Mouse (Mus musculus): ENCODE results near the gene Senp2. TPM values are rescaled to one million over a fixed set of nuclear protein-coding genes. Genes with fewer than 3 reads are reported as not detected.
A peak's percentile ranks its signal among the peaks of the same experiment; 100 is the strongest.

Senp2 gene
- polyA plus RNA-seq, 1 experiment from 2014 or later: 52.7 TPM

DNA sequence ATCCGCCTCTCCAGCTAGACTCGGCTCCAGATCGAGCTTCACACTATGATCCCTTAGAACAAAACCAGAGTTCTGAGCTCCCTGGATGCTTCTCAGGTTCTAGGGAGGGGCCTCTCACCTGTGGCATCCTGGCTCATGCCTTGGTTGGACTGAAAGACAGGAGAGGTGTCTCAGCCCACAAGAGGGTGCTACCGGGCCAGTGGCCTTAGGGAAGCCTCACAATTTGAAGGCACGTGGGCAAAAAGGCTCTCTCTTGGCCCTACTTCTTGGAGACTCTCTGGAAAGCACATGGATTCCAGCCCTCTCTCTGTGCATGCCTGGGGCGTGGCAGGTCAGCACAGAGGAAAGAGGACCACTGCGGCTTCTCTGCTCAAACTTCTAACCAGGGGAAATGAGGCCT, 62.1 kb downstream of the Senp2 start:
- H3K9me3 ChIP-seq: no peaks in the 10 kb centered on the region
- no peak overlapping the region for H3K4me3 ChIP-seq
- H3K4me2 ChIP-seq (replicated peaks): no peak overlapping the region
- peaks cover 94% of the 10 kb centered on the region for H3K36me3 ChIP-seq
- H3K27ac ChIP-seq: no peak overlapping the region
- no peak overlapping the region for H3K9ac ChIP-seq
- H3K27me3 ChIP-seq: no peaks in the 10 kb centered on the region
- H3K4me1 ChIP-seq: no peaks in the 10 kb centered on the region
- ATAC-seq (ENCODE audit: low FRiP score, low read depth): no peak
- 83% methylated on average over 7 of the region's 7 CpGs for WGBS

DNA sequence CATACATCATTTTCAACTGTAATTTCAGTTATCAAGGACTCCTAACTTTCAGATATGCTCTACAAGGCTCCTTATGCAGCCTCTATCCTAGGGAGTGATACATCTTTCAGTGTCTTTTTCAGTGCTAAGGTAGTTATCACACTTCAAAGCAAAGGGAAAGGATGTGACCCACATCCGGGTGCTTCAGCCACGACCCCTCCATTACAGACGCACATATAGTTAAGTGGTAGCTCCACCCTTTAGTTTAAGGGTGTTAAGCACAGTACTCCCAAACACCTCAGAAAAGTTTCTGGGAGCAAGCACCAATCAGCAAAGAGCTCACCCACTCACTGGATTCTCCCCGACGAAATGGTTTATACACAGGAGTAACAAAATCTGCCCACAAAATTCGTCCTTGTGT, 65.8 kb downstream of the Senp2 start:
- ATAC-seq (ENCODE audit: low FRiP score, low read depth): no peak
- Histone ChIP-seq H3K9ac (no peak overlapping the region), H3K27me3 (no peaks in the 10 kb centered on the region), H3K27ac (no peak overlapping the region), H3K4me1 (no peaks in the 10 kb centered on the region), H3K4me2 (replicated peaks) (no peak overlapping the region), H3K36me3 (peaks cover 94% of the 10 kb centered on the region), H3K9me3 (no peaks in the 10 kb centered on the region), H3K4me3 (no peak overlapping the region)
- WGBS: 75% methylated on average over 6 of the region's 6 CpGs

DNA sequence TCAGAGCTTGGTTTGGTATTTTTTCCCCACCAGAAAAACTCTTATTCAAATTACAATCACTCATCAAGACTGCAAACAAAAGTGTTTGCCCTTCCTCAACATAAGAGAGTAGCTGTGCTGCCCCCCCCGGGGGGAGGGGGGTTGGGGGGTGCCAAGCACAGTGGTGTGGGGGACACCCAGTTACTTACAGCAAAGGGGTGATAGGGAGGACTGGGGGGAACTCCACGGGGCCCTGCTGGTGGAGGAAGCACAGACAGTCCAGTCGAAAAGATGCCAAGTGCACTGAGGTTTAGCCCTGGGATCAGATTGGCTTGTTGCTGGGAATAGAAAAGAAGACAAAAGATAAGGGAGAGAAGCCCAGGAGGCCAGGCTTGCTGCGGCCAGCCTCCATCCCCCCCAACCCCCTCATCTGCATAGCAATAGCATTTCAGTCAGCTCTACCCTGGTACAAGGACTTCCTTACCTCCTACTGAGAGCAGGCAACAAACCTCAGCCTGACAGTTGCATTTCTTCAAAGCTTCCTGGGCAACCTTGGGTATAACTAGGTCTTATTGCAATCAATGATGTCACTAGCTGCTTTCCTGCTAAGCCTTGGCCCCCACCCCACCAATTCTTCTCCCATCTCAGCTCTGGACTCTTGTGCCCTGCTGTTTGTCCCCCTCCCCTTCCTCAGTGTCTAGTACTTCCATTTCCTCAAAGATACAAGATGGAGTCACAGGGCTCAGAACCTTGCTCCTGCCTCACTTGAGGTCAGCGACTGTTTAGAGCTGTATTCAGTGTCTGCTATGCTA, 66.7 kb downstream of the Senp2 start:
- no peak overlapping the region for H3K4me2 ChIP-seq (replicated peaks)

DNA sequence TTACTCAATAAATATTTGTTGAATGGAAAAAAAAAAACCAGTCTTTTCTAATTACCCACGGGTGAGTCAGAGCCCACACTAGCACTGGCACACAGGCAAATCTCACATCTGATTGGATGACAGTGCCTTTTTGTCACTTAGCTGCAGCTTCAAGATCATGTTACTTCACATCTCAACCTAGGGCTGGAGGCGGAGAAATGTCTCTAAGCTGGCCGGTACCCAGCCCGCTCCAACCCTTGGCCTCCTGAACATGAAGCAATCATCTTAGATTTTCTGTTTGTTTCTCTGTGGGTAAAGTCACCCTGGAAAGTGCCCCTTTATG, 67.3 kb downstream of the Senp2 start:
- no peaks in the 10 kb centered on the region for H3K9me3 ChIP-seq
- no peak overlapping the region for H3K4me3 ChIP-seq
- WGBS: 55% methylated on average over 4 of the region's 4 CpGs
- no peak overlapping the region for H3K27ac ChIP-seq
- no peak overlapping the region for H3K4me2 ChIP-seq (replicated peaks)
- no peaks in the 10 kb centered on the region for H3K27me3 ChIP-seq
- H3K9ac ChIP-seq: no peak overlapping the region
- H3K4me1 ChIP-seq: no peaks in the 10 kb centered on the region; the same call in 1 of the 2 replicates
- peaks cover 97% of the 10 kb centered on the region for H3K36me3 ChIP-seq
- ATAC-seq (ENCODE audit: low FRiP score, low read depth): no peak

More for the DNA sequence above, 66.7 kb downstream of the Senp2 start:
- no peak for ATAC-seq (ENCODE audit: low FRiP score, low read depth)
- Histone ChIP-seq H3K36me3 (peaks cover 97% of the 10 kb centered on the region), H3K27ac (no peak overlapping the region), H3K4me3 (no peak overlapping the region), H3K9me3 (no peaks in the 10 kb centered on the region), H3K4me1 (no peaks in the 10 kb centered on the region), H3K27me3 (no peaks in the 10 kb centered on the region), H3K9ac (no peak overlapping the region)
- WGBS: 48% methylated on average over 5 of the region's 5 CpGs

DNA sequence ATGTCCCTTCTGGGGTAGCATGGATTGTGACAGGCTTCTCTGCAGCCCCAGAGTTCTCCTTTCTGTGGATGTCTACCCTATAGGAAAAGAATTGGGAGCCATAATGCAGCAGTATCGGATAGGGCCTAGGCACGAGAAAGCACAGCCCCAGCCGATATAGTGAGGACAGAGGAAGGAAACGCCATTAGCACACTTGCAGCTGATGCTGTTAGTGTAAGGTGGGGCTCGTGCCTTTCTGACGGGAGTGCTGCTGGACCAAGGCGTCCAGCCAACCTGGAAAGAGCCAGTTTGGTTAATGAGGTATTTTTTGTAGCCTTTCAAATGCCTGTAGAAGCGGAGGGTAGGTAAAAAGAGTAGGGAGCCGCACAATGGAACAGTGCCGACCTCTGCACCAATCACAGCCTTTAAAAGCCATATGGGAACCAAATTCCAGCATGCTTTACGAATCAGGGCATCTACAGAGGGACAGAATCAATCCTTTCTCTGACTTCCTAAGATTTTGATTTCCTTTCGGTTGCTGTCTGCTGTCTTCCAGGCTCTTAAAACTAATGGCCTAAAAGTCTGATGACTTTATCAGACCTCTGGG, 70.9 kb downstream of the Senp2 start:
- ATAC-seq (ENCODE audit: low FRiP score, low read depth): peak; percentile 64
- no peak overlapping the region for H3K27ac ChIP-seq
- WGBS: 68% methylated on average over 12 of the region's 12 CpGs

DNA sequence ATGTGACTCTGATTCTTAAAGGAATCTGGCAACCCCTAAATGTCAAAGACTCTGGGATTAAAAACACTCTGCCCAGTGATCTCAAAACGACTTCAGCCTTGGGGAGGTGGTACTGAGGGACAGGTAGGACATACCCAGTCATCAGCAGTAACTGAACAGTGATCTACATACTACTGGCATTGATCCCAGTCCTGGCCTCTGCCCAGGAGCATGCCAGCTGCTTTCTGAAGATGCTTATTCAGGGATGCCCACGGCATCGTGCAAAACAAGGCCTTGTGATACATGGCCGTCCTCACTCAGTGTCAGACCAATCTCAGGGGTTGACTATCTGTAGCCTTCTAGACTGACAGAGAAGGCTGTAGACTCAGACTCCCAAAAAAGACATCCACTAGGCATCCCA, 76.1 kb downstream of the Senp2 start:
- Histone ChIP-seq H3K9ac (no peak overlapping the region), H3K4me2 (replicated peaks) (no peak overlapping the region), H3K4me3 (no peak overlapping the region), H3K27me3 (no peaks in the 10 kb centered on the region), H3K36me3 (peaks cover 61% of the 10 kb centered on the region), H3K27ac (no peak overlapping the region), H3K4me1 (no peaks in the 10 kb centered on the region; the same call in 1 of the 2 replicates), H3K9me3 (no peaks in the 10 kb centered on the region)
- ATAC-seq (ENCODE audit: low FRiP score, low read depth): no peak
- 93% methylated on average over 4 of the region's 4 CpGs for WGBS

More for the DNA sequence above, 70.9 kb downstream of the Senp2 start:
- Histone ChIP-seq H3K4me2 (replicated peaks) (no peak overlapping the region), H3K9ac (no peak overlapping the region), H3K4me3 (no peak overlapping the region), H3K9me3 (no peaks in the 10 kb centered on the region), H3K36me3 (peaks cover 82% of the 10 kb centered on the region), H3K27me3 (no peaks in the 10 kb centered on the region), H3K4me1 (no peaks in the 10 kb centered on the region; the same call in 1 of the 2 replicates)

DNA sequence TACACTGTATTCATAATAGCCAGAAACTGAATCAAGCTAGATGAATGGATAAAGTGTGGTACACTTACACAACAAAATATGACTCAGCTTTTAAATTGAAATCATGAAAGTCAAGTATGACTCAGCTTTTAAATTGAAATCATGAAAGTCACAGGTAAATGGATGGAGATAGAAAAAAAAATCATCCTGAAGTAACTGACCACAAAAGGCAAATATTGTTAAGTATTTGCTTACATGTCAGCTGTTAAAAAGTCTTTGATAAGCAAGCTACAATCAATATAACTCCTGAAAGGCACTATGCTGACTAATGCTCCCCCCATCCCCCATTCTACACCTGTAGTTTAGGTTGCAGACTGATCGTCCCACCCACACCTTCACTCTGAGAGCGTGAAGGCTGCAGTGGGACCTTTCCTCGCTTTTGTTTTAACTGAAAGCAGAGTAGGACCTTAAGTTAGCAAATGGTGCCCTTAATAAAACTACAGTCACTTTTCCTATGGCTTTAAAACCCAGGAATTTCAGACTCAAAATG, 82.0 kb downstream of the Senp2 start:
- no peaks in the 10 kb centered on the region for H3K27me3 ChIP-seq
- H3K36me3 ChIP-seq: peaks cover 28% of the 10 kb centered on the region
- no peak overlapping the region for H3K9ac ChIP-seq
- H3K4me3 ChIP-seq: no peak overlapping the region
- H3K4me1 ChIP-seq: no peaks in the 10 kb centered on the region
- ATAC-seq (ENCODE audit: low FRiP score, low read depth): no peak
- H3K4me2 ChIP-seq (replicated peaks): no peak overlapping the region
- no peaks in the 10 kb centered on the region for H3K9me3 ChIP-seq
- WGBS: 86% methylated on average over 3 of the region's 3 CpGs
- no peak overlapping the region for H3K27ac ChIP-seq

DNA sequence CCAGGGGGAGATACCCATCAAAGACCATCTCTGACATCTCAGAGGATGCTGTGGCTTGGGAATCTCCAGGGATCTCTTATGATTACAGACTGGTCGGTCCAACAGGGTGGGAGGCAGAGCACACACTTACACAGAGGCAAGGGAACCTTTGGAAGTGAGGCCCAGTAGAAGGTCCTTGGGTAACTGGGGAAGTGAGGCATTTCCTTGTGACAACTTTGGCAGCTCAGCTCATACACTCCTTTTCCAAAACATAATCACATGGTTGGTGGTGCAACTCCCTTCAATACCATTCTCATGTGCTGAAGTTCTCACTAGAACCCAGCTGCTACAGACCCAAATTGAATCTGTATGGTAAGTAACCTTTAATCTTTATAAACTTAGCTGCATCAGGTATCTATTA, 86.5 kb downstream of the Senp2 start:
- Histone ChIP-seq H3K36me3 (peaks cover 15% of the 10 kb centered on the region), H3K27me3 (no peaks in the 10 kb centered on the region), H3K4me1 (peaks cover 7% of the 10 kb centered on the region; the same call in 1 of the 2 replicates), H3K9me3 (no peaks in the 10 kb centered on the region), H3K9ac (no peak overlapping the region), H3K27ac (no peak overlapping the region), H3K4me3 (no peak overlapping the region), H3K4me2 (replicated peaks) (no peak overlapping the region)
- ATAC-seq (ENCODE audit: low FRiP score, low read depth): no peak
- WGBS: 96% methylated on average over 1 of the region's 1 CpGs

DNA sequence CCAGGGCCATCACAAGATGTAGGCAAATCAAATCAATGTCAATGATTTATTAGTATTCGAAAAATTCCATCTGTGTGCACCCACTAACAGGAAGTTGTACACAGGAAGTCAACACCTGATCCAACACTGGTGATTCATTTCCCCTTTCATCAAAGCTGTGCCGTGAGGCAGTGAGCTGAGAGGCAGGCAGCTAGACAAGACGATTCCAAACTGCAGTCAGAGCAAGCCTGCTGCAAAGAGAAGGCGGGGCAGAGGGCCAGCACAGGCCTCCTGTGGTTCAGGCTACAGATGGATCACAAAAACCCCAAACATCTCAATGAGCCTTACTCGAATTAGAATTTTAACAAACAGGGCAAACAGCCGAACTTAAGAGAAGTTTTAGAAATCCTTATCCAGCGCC, 88.4 kb downstream of the Senp2 start:
- Histone ChIP-seq H3K36me3 (peaks cover 25% of the 10 kb centered on the region), H3K27me3 (no peaks in the 10 kb centered on the region), H3K9ac (no peak overlapping the region), H3K4me1 (peaks cover 7% of the 10 kb centered on the region; the same call in 1 of the 2 replicates), H3K9me3 (no peaks in the 10 kb centered on the region), H3K27ac (no peak overlapping the region), H3K4me3 (no peak overlapping the region), H3K4me2 (replicated peaks) (no peak overlapping the region)
- WGBS: 60% methylated on average over 7 of the region's 7 CpGs
- ATAC-seq (ENCODE audit: low FRiP score, low read depth): no peak

Other genes starting within 250 kb of the Senp2 start
- 2.6 and 2.9 TPM in 2 replicates for gene Ehhadh, start 221.7 kb upstream of the Senp2 start, polyA plus RNA-seq (2015; fragmentation: Nextera tagmentation; extraction: Ambion mirVana)
- 0.87 and 1.0 TPM in 2 replicates for gene Map3k13, start 215.1 kb upstream of the Senp2 start, polyA plus RNA-seq (2015; fragmentation: Nextera tagmentation; extraction: Ambion mirVana)
- gene Tmem41a, start 61.9 kb upstream of the Senp2 start, polyA plus RNA-seq (2015; fragmentation: Nextera tagmentation; extraction: Ambion mirVana): 34.5 and 35.9 TPM in 2 replicates
- gene Liph, start 13.8 kb upstream of the Senp2 start, polyA plus RNA-seq (2015; fragmentation: Nextera tagmentation; extraction: Ambion mirVana): 0.94 and 1.1 TPM in 2 replicates
- 110 and 117 TPM in 2 replicates for gene Igf2bp2, start 153.8 kb downstream of the Senp2 start, polyA plus RNA-seq (2015; fragmentation: Nextera tagmentation; extraction: Ambion mirVana)